Mouse (Mus musculus): ENCODE results near the gene Heatr6.

The Heatr6 gene

GRCm38 (mm10) chr11:83747376-83748265 lies 5.9 kb upstream of the Heatr6 start:
- DNase-seq (ENCODE audit: low read depth, low spot score) = no peak

- no peak for DNase-seq (ENCODE audit: low read depth, low spot score)
Observed at GRCm38 (mm10) chr11:83754227-83754626, 731 bp downstream of the Heatr6 start.

GRCm38 (mm10) chr11:83767306-83767705 lies 13.8 kb downstream of the Heatr6 start:
- no peak for DNase-seq (ENCODE audit: low read depth, low spot score)

GRCm38 (mm10) chr11:83768976-83769375 lies 15.5 kb downstream of the Heatr6 start:
- DNase-seq (ENCODE audit: low read depth, low spot score) = no peak

- no peak for DNase-seq (ENCODE audit: low read depth, low spot score)
Observed at GRCm38 (mm10) chr11:83771014-83771413, 17.5 kb downstream of the Heatr6 start.

GRCm38 (mm10) chr11:83772341-83772740 lies 18.8 kb downstream of the Heatr6 start:
- DNase-seq (ENCODE audit: low read depth, low spot score) = no peak

GRCm38 (mm10) chr11:83773691-83774090 lies 20.2 kb downstream of the Heatr6 start:
- no peak for DNase-seq (ENCODE audit: low read depth, low spot score)

- no peak for DNase-seq (ENCODE audit: low read depth, low spot score)
Observed at GRCm38 (mm10) chr11:83774324-83774723, 20.8 kb downstream of the Heatr6 start.

GRCm38 (mm10) chr11:83776798-83777197 lies 23.3 kb downstream of the Heatr6 start:
- DNase-seq (ENCODE audit: low read depth, low spot score) = no peak

- DNase-seq (ENCODE audit: low read depth, low spot score) = no peak
Observed at GRCm38 (mm10) chr11:83783931-83784600, 30.6 kb downstream of the Heatr6 start.

- peak; percentile 57 for DNase-seq (ENCODE audit: low read depth, low spot score)
Observed at GRCm38 (mm10) chr11:83784661-83785060, 31.2 kb downstream of the Heatr6 start.

- peak; percentile 84 for DNase-seq (ENCODE audit: low read depth, low spot score)
Observed at GRCm38 (mm10) chr11:83785366-83785765, 31.9 kb downstream of the Heatr6 start.

- no peak for DNase-seq (ENCODE audit: low read depth, low spot score)
Observed at GRCm38 (mm10) chr11:83786835-83787234, 33.3 kb downstream of the Heatr6 start.

GRCm38 (mm10) chr11:83787401-83788021 lies 34.0 kb downstream of the Heatr6 start:
- peak; percentile 60 for DNase-seq (ENCODE audit: low read depth, low spot score)

GRCm38 (mm10) chr11:83788331-83788730 lies 34.8 kb downstream of the Heatr6 start:
- no peak for DNase-seq (ENCODE audit: low read depth, low spot score)

- no peak for DNase-seq (ENCODE audit: low read depth, low spot score)
Observed at GRCm38 (mm10) chr11:83789259-83789658, 35.8 kb downstream of the Heatr6 start.

- DNase-seq (ENCODE audit: low read depth, low spot score) = no peak
Observed at GRCm38 (mm10) chr11:83791133-83791532, 37.6 kb downstream of the Heatr6 start.

- DNase-seq (ENCODE audit: low read depth, low spot score) = no peak
Observed at GRCm38 (mm10) chr11:83792316-83792914, 38.9 kb downstream of the Heatr6 start.

GRCm38 (mm10) chr11:83793264-83793663 lies 39.8 kb downstream of the Heatr6 start:
- DNase-seq (ENCODE audit: low read depth, low spot score) = no peak

- no peak for DNase-seq (ENCODE audit: low read depth, low spot score)
Observed at GRCm38 (mm10) chr11:83796112-83796511, 42.6 kb downstream of the Heatr6 start.

GRCm38 (mm10) chr11:83796980-83797608 lies 43.6 kb downstream of the Heatr6 start:
- no peak for DNase-seq (ENCODE audit: low read depth, low spot score)
